Mouse (Mus musculus) midbrain, embryonic 11.5 days (tissue): ENCODE measurements around the gene Rab6b. TPM values are rescaled to one million over a fixed set of nuclear protein-coding genes. Genes with fewer than 3 reads are reported as not detected.
A peak's percentile ranks its signal among the peaks of the same experiment; 100 is the strongest.
"Not testable (repeated sequence)": the region's sequence is repeated elsewhere in the genome, so short reads cannot be mapped to it uniquely, and the experiment has no call there.

ENCODE experiments used
- ATAC-seq: fragments of 200-750 bp; cut with Nextera tagmentation; 2 replicates; pipeline ENCODE4 v1.8.0; 2017; ENCODE audit warnings: moderate TSS enrichment, moderate library complexity; ENCODE audit not compliant: low FRiP score
- DNase-seq: peaks from one replicate; pipeline ENCODE4 v3.0.0; 2015; ENCODE audit warnings: low spot score; ENCODE audit errors: missing footprints
- H3K27ac ChIP-seq: fragments of 300-500 bp; sonication (generic); 2 replicates; pipeline ENCODE4 v1.5.1; 2014; ENCODE audit warnings: low read depth, low read length
- H3K27me3 ChIP-seq: fragments of 300-500 bp; sonication (generic); 2 replicates; pipeline ENCODE4 v1.6.1; 2014; ENCODE audit warnings: mild to moderate bottlenecking, low read length, moderate library complexity, mixed read lengths; ENCODE audit not compliant: control insufficient read depth, insufficient read depth
- H3K36me3 ChIP-seq: fragments of 300-500 bp; sonication (generic); 2 replicates; pipeline ENCODE4 v1.6.1; 2014; ENCODE audit warnings: mild to moderate bottlenecking, low read length, moderate library complexity, mixed read lengths; ENCODE audit not compliant: control insufficient read depth, insufficient read depth
- H3K4me1 ChIP-seq: fragments of 300-500 bp; sonication (generic); 2 replicates; pipeline ENCODE4 v1.6.1; 2014; ENCODE audit warnings: low read length; ENCODE audit not compliant: control insufficient read depth, insufficient read depth
- H3K4me2 ChIP-seq: fragments of 300-500 bp; sonication (generic); 2 replicates; pipeline ENCODE4 v1.6.1; 2014; ENCODE audit warnings: mild to moderate bottlenecking, moderate library complexity
- H3K4me3 ChIP-seq: fragments of 300-500 bp; sonication (generic); 2 replicates; pipeline ENCODE4 v1.5.1; 2014; ENCODE audit warnings: low read depth, low read length
- H3K9ac ChIP-seq: fragments of 300-500 bp; sonication (generic); 2 replicates; pipeline ENCODE4 v1.6.1; 2014; ENCODE audit warnings: low read length
- H3K9me3 ChIP-seq: fragments of 300-500 bp; sonication (generic); 2 replicates; pipeline ENCODE4 v1.6.1; 2016; ENCODE audit warnings: low read length; ENCODE audit not compliant: control insufficient read depth
- WGBS: fragments of 180-500 bp; shearing (Covaris S2); extraction: QIAGEN DNeasy Blood & Tissue Kit; methylation state at CpG from one replicate; pipeline ENCODE4 v1.1.7; 2014; 5-methylcytosine and 5-hydroxymethylcytosine counted together
- polyA plus RNA-seq: library from polyadenylated mRNA; unstranded; fragments of >200 nt; fragmentation: Nextera tagmentation; extraction: Ambion mirVana; gene quantifications from 2 replicates; pipeline ENCODE4 v1.2.1, GENCODE M21; 2014

Rab6b gene
- polyA plus RNA-seq, 1 experiment from 2014 or later, result 16.5 TPM

DNA sequence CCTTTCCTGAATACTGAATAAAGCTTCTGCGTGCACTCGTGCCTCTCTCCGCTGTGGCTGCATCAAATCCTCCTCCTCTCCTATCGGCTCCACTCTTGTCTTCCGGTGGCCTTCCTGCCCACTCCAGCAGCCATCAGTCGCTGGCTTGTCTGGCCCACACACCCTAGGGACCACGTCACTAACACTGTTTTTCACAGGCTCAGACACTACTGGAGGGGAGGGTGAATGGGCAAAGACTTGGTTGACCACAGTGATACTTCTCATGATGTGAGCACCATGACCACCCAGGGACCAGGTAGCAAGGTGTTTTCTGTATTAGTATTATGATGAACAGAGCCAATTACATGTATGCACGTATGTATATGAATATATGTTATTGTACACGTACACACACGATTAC lies 34.7 kb downstream of the Rab6b start:
- DNase-seq (no peak), ATAC-seq (no peak)
- Histone ChIP-seq H3K4me2 (no peak overlapping the region), H3K4me3 (no peak overlapping the region), H3K36me3 (no peaks in the 10 kb centered on the region), H3K9me3 (no peaks in the 10 kb centered on the region), H3K27me3 (no peaks in the 10 kb centered on the region), H3K9ac (no peak overlapping the region), H3K27ac (peak overlapping the region; percentile 61; the same call in 1 of the 2 replicates), H3K4me1 (peaks cover 25% of the 10 kb centered on the region)
- 85% methylated on average over 10 of the region's 10 CpGs for WGBS

DNA sequence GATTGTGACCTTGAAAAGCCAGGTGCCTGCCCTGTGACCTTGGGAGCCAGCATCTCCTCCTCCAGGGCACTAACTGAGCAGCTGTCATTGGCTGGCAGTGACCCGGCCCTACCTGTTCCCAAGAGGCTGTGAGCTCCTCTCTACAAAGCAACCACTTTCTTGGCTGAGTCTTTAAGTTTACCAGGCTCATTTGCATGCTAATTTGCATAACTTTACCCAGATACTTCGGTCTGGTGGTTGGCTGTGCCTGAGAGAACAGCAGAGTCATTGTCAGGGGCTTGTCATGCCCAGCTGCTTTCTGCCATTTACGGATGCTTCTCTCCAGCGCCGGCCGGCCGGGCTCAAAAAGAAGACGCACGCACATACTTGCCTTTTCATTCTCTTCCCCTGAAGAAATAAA lies 35.1 kb downstream of the Rab6b start:
- Histone ChIP-seq H3K27ac (peak overlapping the region; percentile 61), H3K4me2 (peak overlapping the region; percentile 19; the same call in 1 of the 2 replicates), H3K9ac (0 out of 2 replicates have a peak overlapping the region, but pooled peaks have one; percentile 0), H3K9me3 (no peaks in the 10 kb centered on the region), H3K4me1 (peaks cover 25% of the 10 kb centered on the region), H3K36me3 (no peaks in the 10 kb centered on the region), H3K4me3 (no peak overlapping the region), H3K27me3 (no peaks in the 10 kb centered on the region)
- WGBS, result 28% methylated on average over 9 of the region's 9 CpGs
- ATAC-seq (peak; percentile 80), DNase-seq (no peak)

DNA sequence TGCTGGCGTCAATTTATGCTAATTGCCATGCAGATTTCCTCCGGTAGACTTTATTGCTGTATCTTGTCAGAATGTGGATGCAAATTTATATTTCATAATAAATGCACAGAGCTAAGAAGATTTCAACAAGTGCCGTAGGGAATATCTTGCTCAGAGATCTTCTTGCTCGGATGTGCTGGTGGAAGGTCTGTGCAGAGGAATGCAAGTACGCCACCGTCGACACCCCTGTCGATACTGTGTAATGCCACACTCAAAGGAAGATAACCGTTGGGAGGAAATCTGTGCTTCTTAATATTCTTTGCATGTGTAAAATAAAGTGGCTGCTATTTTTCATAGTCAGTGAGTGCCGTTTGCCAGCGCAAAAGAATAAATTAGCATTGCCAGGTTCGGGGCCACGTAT lies 35.5 kb downstream of the Rab6b start:
- 0 out of 2 replicates have a peak overlapping the region, but pooled peaks have one; percentile 24 for H3K9ac ChIP-seq
- peaks cover 25% of the 10 kb centered on the region for H3K4me1 ChIP-seq
- H3K4me2 ChIP-seq, result peak overlapping the region; percentile 19; the same call in 1 of the 2 replicates
- peak overlapping the region; percentile 37 for H3K27ac ChIP-seq
- 63% methylated on average over 13 of the region's 13 CpGs for WGBS
- ATAC-seq, result no peak
- H3K4me3 ChIP-seq, result no peak overlapping the region
- no peaks in the 10 kb centered on the region for H3K36me3 ChIP-seq
- no peak for DNase-seq
- H3K27me3 ChIP-seq, result no peaks in the 10 kb centered on the region
- no peaks in the 10 kb centered on the region for H3K9me3 ChIP-seq

DNA sequence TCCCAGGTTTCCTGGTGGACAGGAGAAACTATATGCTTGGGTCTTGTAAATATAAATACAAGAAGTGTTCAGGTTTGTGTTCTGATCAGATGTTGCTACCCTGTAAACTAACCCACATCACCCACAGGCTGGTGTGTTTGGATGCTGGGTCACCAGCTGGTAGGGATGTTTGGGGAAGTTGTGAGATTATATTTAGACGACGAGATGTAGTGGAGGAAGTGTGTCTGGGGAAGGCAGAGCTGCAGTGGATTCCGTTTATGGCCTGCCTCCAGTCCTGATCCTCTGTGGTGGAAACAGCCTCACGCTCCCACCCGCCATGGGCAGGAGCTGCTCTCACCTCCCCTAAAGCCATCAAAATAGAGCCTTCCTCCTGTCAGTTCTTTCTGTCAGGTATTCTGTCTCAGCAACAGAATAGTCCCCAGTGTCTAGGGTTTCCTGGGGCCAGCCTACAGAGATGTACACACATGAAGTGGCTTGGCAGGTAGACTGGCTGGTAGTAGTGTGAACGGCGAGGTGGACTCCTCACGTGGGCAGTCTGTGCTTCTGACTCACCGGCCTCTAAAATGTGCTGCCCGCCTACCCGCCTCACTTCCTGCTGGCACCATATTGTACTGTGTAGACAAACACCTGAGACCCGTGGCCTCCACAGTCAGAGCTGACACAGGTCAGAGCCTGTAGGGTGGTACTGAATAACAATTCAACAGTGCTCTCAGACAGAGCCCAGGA lies 37.6 kb downstream of the Rab6b start:
- Histone ChIP-seq H3K27ac (no peak overlapping the region), H3K4me3 (no peak overlapping the region), H3K4me1 (peaks cover 27% of the 10 kb centered on the region), H3K4me2 (no peak overlapping the region), H3K9me3 (no peaks in the 10 kb centered on the region), H3K27me3 (no peaks in the 10 kb centered on the region), H3K9ac (no peak overlapping the region), H3K36me3 (no peaks in the 10 kb centered on the region)
- 89% methylated on average over 12 of the region's 12 CpGs for WGBS
- DNase-seq, result no peak
- ATAC-seq, result no peak

DNA sequence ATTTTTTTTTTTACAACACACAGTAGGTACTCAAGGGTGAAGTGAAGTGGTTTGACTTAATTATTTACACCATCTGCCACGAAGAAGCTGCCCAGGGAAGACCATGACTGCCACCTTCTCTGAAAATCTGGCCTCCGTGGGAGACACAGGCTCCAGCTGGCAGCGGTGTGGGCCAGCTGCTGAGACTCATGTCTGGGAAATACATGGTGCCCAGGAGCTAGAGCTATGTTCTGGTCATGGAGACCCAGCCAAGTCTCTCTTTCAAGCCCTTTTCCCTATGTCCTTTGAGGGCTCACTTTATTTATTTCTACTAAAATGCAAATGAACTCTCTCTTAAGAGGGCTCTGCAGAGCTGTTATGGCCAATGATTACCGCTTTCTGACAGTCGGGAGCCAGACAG lies 41.7 kb downstream of the Rab6b start:
- ATAC-seq (no peak), DNase-seq (no peak)
- Histone ChIP-seq H3K36me3 (no peaks in the 10 kb centered on the region), H3K27ac (no peak overlapping the region), H3K4me3 (no peak overlapping the region), H3K9me3 (no peaks in the 10 kb centered on the region), H3K9ac (no peak overlapping the region), H3K4me2 (no peak overlapping the region), H3K27me3 (no peaks in the 10 kb centered on the region; the same call in 1 of the 2 replicates), H3K4me1 (peaks cover 6% of the 10 kb centered on the region; the same call in 1 of the 2 replicates)
- WGBS, result 82% methylated on average over 5 of the region's 5 CpGs

DNA sequence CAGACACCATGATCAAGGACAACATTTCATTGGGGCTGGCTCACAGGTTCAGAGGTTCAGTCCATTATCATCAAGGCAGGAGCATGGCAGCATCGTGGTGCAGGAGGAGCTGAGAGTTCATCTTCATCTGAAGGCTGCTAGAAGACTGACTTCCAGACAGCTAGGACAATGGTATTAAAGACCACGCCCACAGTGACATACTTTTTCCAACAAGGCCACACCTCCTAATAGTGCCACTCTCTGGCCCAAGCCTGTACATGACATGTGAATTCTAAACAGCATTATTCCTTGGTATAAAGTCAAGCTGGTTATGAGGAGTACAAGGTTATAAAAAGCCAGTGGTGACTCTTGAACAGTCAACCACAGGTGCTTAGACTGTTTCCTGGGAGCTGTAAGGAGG lies 43.0 kb downstream of the Rab6b start:
- Histone ChIP-seq H3K9me3 (no peaks in the 10 kb centered on the region), H3K4me1 (peaks cover 6% of the 10 kb centered on the region; the same call in 1 of the 2 replicates), H3K4me3 (no peak overlapping the region), H3K27me3 (no peaks in the 10 kb centered on the region; the same call in 1 of the 2 replicates), H3K36me3 (no peaks in the 10 kb centered on the region), H3K9ac (no peak overlapping the region), H3K27ac (no peak overlapping the region), H3K4me2 (no peak overlapping the region)
- WGBS, result 93% methylated on average over 2 of the region's 2 CpGs
- DNase-seq (no peak), ATAC-seq (no peak)

DNA sequence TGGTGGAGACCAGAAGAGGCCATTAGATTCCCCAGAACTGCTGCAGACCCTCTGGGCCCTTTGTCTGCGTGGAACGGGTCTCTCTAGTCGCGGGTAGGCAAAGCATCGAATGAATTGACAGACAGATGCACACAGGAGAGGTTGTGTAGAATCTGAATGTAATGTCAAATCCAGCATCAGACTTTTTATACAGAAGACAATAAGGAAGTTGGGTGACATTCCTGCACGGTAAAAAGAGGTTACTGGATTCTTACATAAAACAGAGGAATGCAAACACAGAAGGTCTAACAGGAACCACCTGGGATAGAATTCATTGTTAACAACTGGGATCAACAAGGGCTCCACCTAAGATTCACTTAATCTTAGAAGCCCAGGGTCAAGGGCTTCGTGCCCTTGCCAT lies 43.6 kb downstream of the Rab6b start:
- not testable (repeated sequence) for H3K36me3 ChIP-seq, DNase-seq, H3K4me2 ChIP-seq, H3K4me3 ChIP-seq, H3K4me1 ChIP-seq, H3K9ac ChIP-seq, H3K27ac ChIP-seq, H3K27me3 ChIP-seq, H3K9me3 ChIP-seq, ATAC-seq
- WGBS, result 92% methylated on average over 7 of the region's 7 CpGs

DNA sequence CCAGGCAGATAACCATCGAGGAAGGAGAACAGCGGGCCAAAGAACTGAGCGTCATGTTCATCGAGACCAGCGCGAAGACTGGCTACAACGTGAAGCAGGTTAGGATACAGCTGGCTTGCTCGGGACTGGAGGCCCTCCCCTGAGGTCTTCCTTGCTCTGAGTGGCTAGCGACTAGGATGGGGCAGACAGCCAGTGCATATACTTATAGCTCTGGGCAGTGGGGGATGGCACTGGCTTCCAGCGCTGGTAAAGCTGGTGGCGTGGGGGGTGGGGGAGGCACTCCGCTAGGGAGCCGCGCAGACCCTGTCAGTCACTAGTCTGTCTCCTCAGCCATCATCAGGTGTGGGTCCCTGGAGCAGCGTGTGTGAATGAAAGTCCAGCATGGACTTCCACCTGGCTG lies 52.2 kb downstream of the Rab6b start:
- Histone ChIP-seq H3K4me1 (0 out of 2 replicates have a peak, but pooled peaks cover 2% of the 10 kb centered on the region), H3K27ac (no peak overlapping the region), H3K36me3 (no peaks in the 10 kb centered on the region; the same call in 1 of the 2 replicates), H3K27me3 (no peaks in the 10 kb centered on the region), H3K4me2 (no peak overlapping the region), H3K9ac (no peak overlapping the region), H3K4me3 (no peak overlapping the region), H3K9me3 (no peaks in the 10 kb centered on the region)
- WGBS, result 81% methylated on average over 15 of the region's 15 CpGs
- ATAC-seq (no peak), DNase-seq (no peak)

DNA sequence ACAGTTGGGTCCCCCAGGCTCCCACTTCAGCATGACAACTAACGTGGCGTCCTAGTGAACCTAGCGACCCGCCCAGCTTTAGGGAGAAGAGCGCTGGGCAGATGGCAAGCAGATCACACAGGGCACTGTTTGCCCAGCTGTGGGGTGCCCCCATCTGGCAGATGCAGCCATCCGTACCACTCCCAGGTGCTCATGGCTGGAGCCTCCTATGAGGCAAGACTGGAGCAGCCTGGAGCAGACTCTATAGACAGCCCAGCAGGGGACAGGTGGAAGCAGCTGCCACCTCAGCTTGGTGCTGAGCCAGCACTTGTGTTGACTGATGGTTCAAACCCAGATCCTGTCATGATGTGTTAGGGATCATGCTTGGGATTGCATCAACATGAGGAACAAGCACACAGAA lies 56.5 kb downstream of the Rab6b start:
- WGBS, result 72% methylated on average over 6 of the region's 6 CpGs

More for the DNA sequence above, 56.5 kb downstream of the Rab6b start:
- Histone ChIP-seq H3K4me2 (no peak overlapping the region), H3K27ac (no peak overlapping the region), H3K9ac (no peak overlapping the region), H3K9me3 (no peaks in the 10 kb centered on the region), H3K27me3 (no peaks in the 10 kb centered on the region), H3K4me1 (no peaks in the 10 kb centered on the region), H3K36me3 (no peaks in the 10 kb centered on the region; the same call in 1 of the 2 replicates), H3K4me3 (no peak overlapping the region)
- ATAC-seq, result no peak
- no peak for DNase-seq
